Mouse (Mus musculus): ENCODE results near the gene Tfeb. TPM values are rescaled to one million over a fixed set of nuclear protein-coding genes. Genes with fewer than 3 reads are reported as not detected.

Tfeb gene
- total RNA-seq, 2 experiments from 2014 or later = 3.8 to 8.3 TPM

DNA sequence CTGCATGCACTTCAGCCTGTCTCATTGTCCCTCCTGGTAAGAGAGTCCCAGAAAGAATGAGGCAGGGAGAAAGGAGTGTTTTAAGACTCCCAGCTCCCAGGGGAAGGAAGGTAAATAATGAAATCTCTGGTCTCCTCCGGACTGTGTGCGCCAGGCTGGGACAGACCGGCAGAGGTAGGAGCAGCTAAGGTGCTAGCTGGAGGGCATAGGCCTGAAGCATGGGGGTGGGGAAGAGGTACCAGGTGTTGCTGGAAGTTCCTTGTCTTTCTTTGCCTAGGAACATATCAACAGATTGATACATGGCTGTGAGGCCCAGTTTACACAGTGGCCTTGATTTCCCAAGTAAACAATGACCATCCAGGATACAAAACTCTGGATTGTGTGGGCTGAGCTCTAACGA lies 27.9 kb upstream of the Tfeb start:
- no peak for ATAC-seq (replicated peaks; ENCODE audit: low FRiP score, low TSS enrichment, poor library complexity, severe bottlenecking)

DNA sequence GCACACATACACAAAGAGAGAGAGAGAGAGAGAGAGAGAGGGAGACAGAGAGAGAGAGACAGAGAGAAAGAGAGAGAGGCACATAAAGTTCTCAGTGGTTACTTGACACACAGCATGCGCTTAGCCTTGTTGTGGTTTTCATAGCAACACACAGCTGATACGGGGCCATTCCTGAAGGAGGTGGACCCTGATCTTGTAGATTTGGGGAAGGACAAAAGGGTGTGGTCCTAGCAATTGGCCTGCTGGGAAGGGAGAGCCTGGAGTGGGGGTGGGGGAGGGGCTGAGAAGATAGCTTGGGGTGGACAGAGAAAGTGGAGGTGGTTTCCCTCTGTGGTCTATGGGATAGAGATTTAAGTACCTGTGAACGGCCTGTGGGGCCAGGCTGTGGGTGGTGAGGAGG lies 26.8 kb upstream of the Tfeb start:
- 0 out of 2 replicates have a peak, but pooled peaks have one; percentile 18 for ATAC-seq (replicated peaks; ENCODE audit: low FRiP score, low TSS enrichment, poor library complexity, severe bottlenecking)

DNA sequence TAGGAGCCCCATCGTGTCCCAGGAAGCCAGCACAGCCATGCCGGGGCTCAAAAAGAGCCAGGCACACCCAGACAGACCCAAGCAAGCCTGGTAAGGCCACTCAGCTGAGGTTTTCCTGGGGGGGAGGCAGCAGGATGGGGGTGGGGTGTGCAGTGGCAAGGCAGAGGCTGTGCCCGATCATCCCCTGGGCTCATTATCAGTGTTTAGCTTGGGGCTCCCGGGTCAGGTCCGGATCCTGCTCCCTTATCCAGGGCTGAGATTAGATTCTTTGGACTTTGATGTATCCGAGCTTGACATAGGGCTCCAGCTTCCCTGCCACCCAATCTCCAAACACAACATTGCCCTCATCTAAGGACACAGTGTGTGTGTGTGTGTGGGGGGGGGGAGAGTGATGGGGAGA lies 24.9 kb upstream of the Tfeb start:
- ATAC-seq (replicated peaks; ENCODE audit: low FRiP score, low TSS enrichment, poor library complexity, severe bottlenecking) = no peak

DNA sequence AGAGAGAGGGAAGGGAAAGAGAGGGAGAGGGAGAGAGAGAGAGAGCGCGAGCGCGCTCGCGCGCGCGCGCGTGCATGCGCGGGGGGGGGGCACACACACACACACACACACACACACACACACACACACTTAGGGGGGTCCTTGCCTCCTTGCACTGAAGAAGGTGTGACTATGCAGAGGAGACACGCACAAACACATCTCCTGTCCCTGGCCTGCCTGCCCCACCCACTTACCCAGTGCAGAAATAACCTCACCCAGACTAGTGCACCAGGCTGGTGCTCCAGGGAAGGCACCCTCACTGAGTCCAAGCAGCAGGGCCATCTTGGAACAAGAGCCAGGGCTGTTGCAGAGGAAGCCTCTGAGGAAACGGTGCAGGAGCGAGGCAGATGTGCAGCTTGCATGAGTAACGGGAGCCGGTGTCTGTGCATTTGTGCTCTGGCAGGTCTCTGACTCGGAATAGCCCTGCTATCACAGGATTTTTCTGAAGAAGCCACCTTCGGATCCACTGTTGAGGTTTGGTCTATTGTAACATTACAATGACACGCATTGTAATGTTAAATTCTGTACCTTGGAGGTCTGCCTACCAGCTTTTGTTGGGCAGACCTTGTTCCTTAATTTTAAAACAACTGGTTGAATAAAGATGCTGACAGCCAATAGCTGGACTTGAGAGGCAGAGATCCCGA lies 23.8 kb upstream of the Tfeb start:
- ATAC-seq (replicated peaks; ENCODE audit: low FRiP score, low TSS enrichment, poor library complexity, severe bottlenecking) = no peak

DNA sequence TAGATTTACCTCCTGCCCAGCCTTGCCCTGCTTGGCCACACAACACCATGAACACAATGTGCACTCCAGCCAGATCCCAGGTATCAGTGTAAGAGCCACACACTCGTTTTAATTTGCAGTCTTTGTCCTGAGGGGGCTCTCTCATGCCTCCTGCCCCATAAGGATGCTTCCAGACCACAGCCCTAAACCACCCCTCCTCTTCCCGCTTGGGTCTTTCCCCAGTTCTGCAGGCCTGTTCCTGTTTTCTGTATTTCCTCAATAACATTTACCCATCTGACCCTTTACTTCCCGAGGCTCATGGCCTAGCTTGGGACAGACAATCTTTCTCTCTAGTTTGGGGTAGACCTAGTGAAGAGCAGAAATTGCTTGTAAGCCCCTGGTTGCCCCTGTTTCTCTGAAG lies 21.8 kb upstream of the Tfeb start:
- no peak for ATAC-seq (replicated peaks; ENCODE audit: low FRiP score, low TSS enrichment, poor library complexity, severe bottlenecking)

DNA sequence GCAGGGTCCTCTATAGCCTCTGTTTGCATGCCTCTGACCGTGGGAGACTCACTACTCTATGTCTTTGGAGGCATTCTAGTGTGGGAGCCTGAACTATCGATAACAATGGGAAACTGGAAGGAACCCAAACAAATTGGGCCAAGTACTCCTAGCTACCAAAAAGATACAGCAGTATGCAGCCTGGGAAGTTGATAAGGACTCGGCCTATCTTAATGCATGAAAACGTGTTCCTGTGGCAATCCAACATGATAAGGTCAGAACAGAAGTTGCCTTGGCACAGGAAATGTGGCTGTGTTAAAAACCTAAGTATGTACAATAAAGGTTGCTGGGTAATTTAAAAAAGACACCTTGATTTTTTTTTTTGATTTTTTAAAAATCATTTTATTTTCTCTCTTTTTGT lies 15.6 kb upstream of the Tfeb start:
- peak; percentile 86 for ATAC-seq (replicated peaks; ENCODE audit: low FRiP score, low TSS enrichment, poor library complexity, severe bottlenecking)

DNA sequence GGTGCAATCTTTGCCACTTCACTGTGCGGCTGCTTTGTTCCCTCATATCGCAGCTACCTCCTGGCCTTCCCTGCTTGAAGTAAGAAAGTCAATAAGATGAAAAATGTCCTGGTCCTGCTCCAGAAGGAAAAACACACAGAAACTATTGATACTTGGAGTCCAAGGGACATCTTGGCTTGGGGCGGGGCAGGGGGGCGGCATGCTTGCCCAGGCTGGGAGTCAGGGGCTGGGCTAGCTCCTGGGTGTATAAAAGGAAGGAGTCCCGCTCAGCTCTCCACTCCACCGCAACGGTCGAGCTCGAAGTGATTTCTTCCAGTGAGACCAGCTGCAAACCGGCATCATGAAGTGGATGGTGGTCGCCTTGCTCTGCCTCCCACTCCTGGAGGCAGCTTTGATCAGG lies 10.3 kb upstream of the Tfeb start, which contains the start of gene Pgc:
Gene Pgc, plus strand, starts transcription at position 277 of the 400 bp plus-strand sequence.
- ATAC-seq (replicated peaks; ENCODE audit: low FRiP score, low TSS enrichment, poor library complexity, severe bottlenecking) = no peak

DNA sequence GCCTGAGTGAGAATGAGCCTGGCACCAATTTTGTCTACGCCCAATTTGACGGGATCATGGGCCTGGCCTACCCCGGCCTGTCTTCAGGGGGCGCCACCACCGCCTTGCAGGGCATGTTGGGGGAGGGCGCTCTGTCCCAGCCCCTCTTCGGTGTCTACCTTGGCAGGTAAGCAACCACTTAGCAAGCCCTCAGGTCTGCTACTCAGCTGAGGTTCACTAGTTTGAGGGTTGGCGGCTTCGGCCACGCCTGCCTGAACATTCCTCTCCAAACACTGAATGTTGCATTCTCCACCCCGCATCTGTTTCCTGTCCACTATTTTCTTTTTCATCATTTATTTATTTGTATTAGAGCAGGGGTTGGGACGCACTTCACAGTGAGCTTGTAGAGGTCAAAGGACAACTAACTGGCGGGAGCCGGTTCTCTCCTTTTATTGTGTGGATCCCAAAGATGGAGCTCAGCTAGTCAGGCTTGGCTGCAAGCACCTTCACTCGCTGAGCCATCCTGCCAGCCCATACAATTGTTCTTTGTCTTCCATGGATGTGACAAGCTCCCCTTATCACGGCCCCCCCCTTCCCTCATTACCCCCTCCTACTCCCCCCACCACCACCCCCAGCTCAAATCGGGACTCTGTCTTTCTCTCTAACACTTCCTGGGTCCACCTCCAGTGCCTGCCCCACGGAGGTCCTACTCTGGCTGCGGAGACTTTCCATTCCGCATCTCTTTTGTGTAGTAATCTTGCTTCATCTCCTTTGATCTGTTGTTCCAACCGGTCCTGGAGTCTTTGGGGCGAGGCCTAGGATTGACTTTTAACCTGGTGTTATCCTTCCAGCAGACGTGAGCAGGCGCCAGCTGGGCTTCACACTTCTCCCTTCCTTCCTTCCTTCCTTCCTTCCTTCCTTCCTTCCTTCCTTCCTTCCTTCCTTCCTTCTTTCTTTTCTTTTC lies 5.9 kb upstream of the Tfeb start:
- no peak for ATAC-seq (replicated peaks; ENCODE audit: low FRiP score, low TSS enrichment, poor library complexity, severe bottlenecking)

DNA sequence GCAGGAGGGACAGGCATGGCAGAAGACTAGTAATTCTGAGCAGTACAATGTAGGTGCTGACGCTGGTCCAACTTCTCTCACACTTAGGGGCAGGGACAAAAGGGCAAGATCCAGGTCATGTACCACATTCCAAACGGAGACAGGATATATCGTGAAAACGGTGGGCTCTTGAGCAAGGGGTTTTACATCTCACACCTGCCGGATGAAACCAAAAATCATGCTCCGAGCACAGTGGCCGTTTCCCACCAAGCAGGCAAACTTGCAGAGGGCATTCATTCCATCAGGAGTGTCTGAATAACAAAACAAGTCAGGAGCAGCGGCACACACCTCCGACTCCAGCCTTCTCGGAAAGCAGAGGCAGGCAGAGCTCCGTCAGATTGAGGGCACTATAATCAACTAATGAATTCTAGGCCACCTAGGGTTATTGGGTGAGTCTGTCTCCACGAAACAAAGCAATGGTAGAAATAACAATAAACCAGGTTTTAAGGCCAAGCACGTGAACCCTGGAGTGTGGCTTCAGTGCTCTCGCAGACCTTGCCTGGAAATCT lies 1.2 kb upstream of the Tfeb start:
- ATAC-seq (replicated peaks; ENCODE audit: low FRiP score, low TSS enrichment, poor library complexity, severe bottlenecking) = no peak

DNA sequence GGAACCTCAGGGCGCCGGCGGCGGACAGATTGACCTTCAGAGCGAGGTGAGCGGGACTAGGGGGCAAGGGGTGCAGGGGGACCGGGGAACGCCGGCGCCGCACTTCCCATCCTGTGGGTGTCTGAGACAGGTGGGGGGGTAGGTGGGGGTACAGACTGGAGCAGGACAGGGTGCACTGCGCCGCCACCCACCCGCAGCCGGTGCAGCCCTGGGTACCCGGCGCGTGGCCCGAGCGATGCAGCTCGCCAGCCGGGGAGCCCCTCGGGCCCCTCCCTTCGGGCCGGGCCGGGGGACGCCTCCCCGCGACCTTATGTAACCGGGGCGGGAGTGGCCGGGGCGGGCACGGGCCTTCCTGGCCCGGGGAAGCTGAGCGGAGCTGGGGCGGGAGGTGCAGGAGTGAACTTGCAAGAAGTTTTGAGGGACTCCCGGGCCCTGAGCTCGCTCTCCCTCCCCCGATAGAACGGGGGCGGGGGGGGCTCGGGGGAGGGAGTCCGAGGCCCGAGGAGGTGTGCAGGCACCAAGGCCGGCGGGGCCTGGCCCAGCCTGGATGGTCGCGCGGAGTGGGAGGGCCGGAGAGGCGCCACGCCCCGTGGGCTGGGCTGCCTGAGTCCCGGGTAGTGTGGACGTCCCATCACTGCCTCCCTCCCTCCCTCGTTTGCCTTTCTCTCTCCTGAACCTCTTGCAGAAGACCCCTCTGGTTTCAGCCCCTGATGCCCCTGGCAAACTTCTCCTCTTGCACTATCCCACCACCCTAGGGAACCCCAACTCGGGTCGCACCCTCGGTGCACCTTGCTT lies 638 bp downstream of the Tfeb start:
- peak; percentile 58 for ATAC-seq (replicated peaks; ENCODE audit: low FRiP score, low TSS enrichment, poor library complexity, severe bottlenecking)

DNA sequence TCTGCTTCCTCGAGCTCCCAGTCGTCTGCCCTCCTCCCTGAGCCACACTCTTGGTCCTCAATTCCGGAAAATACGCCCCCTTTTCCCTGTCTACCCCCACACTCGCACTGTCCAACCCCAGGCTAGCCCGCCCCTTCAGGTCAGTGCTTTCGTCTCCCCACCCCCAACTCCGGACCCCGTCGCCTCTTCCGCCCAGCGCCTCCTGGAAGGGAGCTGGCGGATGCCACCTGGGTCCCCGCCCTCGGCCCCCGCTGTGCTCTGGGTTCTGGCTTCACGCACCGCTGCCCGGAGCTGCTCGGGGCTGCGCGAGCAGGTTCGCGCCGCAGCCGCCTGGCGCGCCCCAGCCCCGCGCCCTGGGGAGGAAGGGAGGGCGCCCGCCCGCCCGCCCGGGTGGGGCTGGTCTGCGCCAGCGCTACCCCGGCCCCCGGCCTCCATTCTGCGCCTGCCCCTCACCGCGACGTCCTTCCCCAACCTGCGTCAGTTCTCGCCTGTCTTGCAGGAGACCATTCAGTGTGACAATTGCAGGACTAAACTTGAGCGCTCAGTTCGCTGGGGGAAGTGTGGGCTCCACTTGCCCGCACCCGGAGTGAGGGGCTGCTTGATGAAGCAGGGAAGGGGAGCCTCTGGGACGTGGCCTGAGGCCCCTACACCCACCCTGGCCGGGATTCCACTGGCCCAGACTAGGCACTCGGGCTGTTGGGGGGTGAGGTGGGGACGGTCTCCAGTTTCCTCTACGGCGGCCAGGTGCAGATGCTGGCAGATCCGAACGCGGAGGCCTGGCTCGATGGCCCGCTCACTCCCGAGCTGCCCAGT lies 1.4 kb downstream of the Tfeb start:
- 0 out of 2 replicates have a peak, but pooled peaks have one; percentile 17 for ATAC-seq (replicated peaks; ENCODE audit: low FRiP score, low TSS enrichment, poor library complexity, severe bottlenecking)

DNA sequence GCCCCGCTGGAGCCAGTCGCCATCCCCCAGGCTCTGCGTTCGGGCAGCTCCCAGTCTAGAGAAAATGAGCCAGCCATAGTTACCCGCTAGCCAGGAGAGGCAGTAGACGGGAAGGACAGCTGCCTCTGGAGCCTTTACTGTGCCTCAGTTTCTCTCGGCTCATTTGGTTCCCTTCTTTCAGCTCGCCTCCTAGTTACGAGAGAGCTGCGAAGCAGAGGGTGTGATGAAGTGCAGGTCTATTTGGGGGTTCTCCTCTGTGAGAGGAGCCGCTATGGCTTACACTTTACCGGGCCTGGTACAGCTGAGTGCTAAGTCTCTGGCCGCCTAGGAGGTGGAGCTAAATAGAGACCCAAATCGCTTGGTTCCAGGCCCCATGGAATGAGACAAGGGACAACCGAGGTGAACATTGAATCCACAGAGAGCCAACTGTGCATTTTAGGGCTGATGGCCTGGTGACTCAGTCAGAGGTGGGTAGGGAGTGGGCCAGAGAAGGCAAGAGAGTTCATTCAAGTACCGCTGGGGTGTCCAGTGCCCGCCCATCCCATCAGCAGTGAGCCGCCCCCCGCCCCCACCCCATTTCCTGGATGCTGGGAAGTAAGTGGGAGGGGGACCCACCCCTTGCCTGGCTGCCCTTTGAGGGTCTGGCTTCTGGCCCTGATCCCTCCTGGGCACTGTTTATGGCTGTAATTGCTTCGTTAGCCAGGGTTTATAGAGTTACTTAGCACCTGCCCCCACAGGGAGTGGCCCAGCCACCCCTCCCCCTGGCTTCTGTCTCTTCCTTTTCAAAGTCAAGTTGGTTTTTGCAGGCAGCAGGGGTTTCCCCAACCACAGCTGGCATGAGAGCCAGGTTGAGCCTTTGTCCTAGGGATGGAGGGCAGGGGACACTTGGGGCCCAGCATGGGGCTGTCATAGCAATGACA lies 2.3 kb downstream of the Tfeb start:
- no peak for ATAC-seq (replicated peaks; ENCODE audit: low FRiP score, low TSS enrichment, poor library complexity, severe bottlenecking)

DNA sequence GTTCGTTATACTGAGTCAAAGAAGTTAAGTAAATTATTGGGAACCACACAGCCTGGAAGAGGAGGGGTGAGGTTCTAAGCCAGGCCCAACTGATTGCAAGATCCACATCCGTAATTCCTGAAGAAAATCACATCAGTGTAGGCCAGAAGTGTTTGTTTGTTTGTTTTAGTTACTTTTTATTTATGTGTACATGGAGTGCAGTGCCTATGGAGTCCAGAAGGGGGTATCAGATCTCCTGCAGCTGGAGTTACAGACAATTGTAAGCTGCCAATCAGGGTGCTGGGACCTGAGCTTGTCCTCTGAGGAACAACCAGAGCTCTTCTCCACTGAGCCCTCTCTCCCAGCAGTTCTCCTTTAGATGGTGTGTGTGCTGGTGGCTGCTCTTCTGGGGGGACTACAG lies 3.4 kb downstream of the Tfeb start:
- ATAC-seq (replicated peaks; ENCODE audit: low FRiP score, low TSS enrichment, poor library complexity, severe bottlenecking) = no peak

DNA sequence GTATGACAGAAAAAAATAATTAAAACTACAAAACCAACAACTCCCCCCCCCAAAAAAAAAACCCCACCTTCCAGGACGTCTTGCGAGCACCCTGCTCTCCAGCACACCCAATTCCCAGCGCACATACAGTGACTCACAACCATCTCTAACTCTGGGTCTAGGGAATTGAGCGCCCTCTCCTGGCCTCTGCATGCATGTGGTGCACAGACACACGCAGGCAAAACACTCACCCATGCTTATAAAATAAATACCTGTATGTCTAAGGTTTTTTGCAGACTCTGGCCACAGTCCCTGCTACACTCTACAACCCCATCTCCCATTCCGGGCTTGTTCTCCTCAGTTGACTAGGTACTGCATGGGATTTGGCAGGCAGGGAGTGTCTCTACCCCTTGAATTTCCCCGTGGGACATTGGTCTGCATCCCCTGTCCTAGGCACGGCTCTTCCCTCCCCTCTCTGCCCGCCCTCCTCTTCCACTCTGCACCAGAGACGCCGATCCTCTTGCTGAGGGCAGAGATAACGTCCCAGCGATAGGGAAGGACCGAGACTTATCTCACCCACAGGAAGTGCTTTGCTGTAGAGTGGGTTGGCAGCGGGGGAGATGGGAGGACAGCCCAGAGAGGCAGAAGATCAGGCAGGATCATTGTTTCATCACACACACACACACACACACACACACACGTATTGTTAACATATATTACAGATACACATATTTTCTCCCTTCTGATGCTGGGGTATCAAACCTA lies 6.3 kb downstream of the Tfeb start:
- peak; percentile 84 for ATAC-seq (replicated peaks; ENCODE audit: low FRiP score, low TSS enrichment, poor library complexity, severe bottlenecking)

DNA sequence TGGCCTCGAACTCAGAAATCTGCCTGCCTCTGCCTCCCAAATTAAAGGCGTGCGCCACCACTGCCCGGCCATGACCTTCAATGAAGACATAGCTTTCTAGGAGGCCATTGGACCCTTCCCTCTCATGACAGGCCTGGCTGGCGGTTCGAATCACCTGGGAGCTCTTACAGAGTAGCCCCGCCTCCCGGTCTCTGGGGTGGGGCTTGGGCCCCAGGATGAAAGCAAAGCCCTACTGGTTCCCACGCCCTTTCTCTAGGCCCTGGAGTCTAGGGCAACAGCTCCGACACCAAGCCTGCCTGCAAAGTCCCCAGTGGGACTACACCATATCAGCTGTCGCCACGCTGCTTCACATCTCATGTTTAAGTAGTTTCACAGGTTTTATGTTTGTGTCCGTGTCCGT lies 7.3 kb downstream of the Tfeb start:
- ATAC-seq (replicated peaks; ENCODE audit: low FRiP score, low TSS enrichment, poor library complexity, severe bottlenecking) = no peak

DNA sequence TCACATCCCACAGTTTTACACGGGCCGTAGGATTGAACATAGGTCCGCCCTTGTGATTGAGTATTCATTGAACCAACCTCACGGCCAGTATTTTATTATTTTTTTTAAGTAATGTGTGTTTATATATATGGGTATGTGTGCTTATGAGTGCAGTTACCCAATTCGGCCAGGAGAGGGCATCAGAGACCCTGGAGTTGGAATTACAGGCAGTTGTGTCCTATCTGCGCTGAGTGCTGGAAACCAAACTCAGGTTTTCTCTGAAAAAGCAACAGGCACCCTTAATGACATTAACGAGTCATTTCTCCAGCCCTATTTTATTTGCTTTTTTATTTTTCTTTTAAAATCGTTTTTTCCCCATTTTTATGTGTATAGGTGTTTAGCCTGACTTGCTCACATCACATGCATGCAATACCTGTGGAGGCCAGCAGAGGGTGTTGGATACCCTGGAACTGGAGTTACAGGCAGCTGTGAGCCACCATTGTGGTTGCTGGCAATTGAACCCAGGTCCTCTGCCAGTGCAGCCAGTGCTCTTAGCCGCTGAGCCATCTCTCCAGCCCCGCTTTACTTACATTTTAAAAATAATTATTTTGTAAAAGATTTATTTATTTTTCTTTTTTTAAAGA lies 8.0 kb downstream of the Tfeb start:
- no peak for ATAC-seq (replicated peaks; ENCODE audit: low FRiP score, low TSS enrichment, poor library complexity, severe bottlenecking)
